Mouse (Mus musculus) splenic B cell, adult 2 months (primary cell): Measurements from ENCODE around the gene Fat2.

Experiments used
- DNase-seq: peaks from one replicate; pipeline ENCODE4 v3.0.0-alpha.2; 2011; ENCODE audit warnings: low read depth, low spot score
- H3K27me3 ChIP-seq: 2 replicates; pipeline ENCODE4 v1.6.1; 2012; ENCODE audit warnings: mild to moderate bottlenecking, low read length, moderate library complexity, mixed read lengths; ENCODE audit not compliant: control insufficient read depth, poor library complexity, insufficient read depth, severe bottlenecking
- H3K36me3 ChIP-seq: 2 replicates; pipeline ENCODE4 v1.6.1; 2012; ENCODE audit warnings: mild to moderate bottlenecking, low read length, moderate library complexity, mixed read lengths; ENCODE audit not compliant: control insufficient read depth, poor library complexity, insufficient read depth, severe bottlenecking

The Fat2 gene

DNA sequence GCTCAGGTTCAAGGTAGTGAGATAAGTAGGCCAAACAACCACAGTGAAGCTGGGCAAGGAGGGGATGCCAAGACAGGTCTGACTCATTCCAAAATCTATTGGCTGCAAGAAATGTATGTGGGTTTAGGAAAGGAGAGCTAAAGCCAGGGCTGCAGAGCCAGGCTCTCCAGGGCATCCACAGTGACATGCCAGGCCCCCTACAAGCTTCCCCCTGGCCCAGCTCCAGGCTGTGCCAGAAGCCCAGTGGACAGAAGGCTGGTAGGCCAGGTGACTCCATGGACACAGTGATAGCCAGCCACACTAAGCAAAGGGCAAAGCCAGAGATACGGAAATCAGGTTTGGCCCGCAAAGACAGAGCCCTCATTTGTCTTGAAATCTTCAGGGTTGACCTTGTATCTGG, 20.5 kb upstream of the Fat2 start:
- DNase-seq = no peak
- no peaks in the 10 kb centered on the region; the same call in 1 of the 2 replicates for H3K27me3 ChIP-seq
- H3K36me3 ChIP-seq = no peaks in the 10 kb centered on the region

DNA sequence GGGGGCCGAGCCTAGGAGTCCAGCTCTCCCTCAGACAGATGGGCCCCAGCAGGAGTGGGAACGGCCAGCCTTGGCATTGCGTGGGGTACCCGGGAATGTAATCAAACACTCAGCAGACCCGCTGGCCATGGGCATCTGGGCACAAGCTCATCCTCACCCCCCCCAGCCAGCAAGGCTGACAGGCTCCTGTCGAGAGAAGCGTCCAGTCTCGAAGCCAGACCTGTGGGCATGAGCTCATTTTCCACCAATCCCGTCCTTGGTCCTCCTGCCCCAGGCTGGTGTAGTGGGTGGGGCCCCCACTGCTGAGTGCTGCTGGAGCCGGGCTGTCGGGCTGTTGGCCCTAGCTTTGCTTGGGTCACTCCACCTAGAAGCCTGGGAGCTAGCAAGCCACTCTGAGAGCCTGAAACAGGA, 5.6 kb upstream of the Fat2 start:
- Histone ChIP-seq H3K36me3 (no peaks in the 10 kb centered on the region), H3K27me3 (no peaks in the 10 kb centered on the region)
- DNase-seq = no peak

GRCm38 (mm10) chr11:55340789-55341188, 4.4 kb upstream of the Fat2 start:
- DNase-seq = no peak
- Histone ChIP-seq H3K27me3 (no peaks in the 10 kb centered on the region), H3K36me3 (no peaks in the 10 kb centered on the region)

DNA sequence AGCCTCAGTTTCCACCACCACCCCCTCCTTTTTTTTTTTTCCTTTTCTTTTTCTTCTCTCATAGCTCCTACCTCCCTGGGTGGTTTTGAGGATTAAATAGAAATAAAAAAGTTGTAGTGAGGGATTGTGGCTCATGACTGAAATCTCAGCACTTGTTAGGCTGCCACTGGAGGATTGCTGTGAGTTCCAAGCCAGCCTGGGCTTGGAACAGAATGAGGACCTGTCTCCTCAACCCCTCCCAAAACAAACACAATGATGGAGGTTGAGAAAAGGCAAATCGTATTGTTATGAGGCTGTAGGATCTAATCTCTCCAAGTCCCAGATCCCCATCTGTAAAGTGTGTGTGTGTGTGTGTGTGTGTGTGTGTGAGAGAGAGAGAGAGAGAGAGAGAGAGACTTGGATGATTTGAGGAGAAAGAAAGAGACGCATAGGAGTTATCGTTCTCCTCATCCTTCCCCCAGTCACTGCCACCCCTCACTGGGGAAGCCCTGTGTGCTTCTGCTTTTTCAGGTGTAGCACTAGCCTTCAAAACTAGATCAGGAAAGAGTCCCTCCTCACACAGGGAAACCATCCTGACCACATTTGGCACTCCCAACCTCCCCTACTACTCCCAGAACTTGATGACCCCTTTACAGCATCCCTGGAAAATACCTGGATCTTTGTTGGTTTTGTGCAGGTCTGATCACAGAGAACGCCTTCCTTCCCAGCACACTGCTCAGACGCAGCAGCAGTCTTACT, 837 bp upstream of the Fat2 start:
- Histone ChIP-seq H3K27me3 (no peaks in the 10 kb centered on the region), H3K36me3 (no peaks in the 10 kb centered on the region)
- DNase-seq = no peak

GRCm38 (mm10) chr11:55335314-55336076, 869 bp downstream of the Fat2 start:
- DNase-seq = no peak
- Histone ChIP-seq H3K27me3 (no peaks in the 10 kb centered on the region), H3K36me3 (no peaks in the 10 kb centered on the region)

DNA sequence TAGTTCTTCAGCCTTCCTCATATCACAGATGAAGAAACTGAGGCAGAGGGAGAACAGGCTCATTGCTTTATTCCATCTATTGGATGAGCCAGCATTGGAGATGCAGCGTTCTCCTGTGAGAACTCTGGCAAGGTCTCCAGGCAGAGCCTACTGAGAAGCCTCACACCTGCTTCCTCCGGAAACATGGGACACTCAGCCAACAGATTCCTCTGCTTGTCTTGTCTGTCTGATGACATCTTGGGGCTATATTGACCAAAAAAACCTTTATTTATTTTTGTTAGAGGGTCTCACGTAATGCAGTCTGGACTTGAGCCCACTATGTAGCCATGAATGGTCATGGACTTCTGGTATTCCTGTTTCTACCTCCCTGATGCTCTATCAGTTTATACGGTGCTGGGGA, 1.8 kb downstream of the Fat2 start:
- no peak for DNase-seq
- no peaks in the 10 kb centered on the region for H3K27me3 ChIP-seq
- no peaks in the 10 kb centered on the region for H3K36me3 ChIP-seq

DNA sequence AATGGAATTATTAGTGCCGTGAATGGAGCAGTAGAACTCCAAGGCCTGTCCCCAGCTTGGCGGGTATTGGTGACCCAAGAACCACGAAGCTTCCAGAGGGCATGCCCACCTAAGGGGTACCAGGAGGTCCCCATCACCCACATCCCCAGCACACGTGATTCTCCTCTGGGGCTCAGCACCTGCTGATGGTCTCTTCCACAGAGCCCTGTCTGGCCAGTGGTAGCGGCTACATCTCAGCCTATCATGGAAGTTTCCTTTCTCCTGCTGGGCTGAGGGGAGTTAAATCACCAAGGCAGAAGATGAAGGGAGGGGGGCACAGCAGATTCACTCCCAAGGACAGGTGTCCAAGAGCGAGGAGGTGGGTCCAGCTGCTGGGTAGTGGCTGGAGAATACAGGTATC, 2.3 kb downstream of the Fat2 start:
- Histone ChIP-seq H3K27me3 (no peaks in the 10 kb centered on the region), H3K36me3 (no peaks in the 10 kb centered on the region)
- no peak for DNase-seq

DNA sequence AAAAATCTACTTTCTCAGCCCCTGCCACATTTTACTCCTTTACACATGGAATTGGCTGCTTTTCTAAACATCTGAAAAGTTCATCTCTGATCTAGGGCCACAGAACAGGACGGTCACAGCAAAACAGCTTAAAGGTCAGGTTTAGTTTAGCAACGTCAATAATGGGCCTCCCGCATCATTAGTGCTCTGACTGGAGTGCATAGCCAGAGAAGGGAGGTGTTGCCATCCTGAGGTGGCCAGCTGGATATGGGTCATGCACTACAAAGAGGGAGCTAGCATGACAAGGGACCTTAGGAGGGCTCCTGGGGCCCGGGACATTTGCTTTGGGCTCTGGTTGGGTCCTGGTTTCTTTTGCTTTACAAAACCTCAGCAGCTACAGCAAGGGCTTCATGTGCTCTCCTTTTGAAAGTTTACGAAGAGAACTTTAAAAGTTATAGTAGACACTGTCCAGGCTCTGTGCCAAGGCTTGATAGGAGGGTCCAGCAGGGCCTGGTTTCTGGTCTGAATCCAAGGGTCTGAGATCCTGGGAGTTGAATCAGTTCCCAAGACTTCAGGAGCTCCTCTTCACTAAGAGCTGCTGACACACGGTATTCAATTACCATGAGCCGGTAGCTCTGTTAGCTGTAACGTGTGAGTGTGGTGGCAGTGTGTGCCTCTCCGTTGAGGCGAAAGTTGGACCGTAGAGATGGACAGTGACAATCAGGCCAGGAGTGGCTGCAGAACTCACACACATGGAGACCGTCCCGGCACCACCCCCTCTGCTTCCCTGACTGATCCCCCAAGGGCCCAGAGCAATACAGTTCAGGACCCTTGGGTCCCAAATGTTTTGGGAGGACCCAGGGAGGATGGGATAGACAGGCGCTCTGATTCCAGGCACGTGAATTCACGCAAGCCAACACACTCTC, 6.2 kb downstream of the Fat2 start:
- no peak for DNase-seq
- Histone ChIP-seq H3K27me3 (no peaks in the 10 kb centered on the region), H3K36me3 (no peaks in the 10 kb centered on the region)

GRCm38 (mm10) chr11:55327558-55328409, 8.6 kb downstream of the Fat2 start:
- Histone ChIP-seq H3K36me3 (no peaks in the 10 kb centered on the region), H3K27me3 (no peaks in the 10 kb centered on the region)
- no peak for DNase-seq

DNA sequence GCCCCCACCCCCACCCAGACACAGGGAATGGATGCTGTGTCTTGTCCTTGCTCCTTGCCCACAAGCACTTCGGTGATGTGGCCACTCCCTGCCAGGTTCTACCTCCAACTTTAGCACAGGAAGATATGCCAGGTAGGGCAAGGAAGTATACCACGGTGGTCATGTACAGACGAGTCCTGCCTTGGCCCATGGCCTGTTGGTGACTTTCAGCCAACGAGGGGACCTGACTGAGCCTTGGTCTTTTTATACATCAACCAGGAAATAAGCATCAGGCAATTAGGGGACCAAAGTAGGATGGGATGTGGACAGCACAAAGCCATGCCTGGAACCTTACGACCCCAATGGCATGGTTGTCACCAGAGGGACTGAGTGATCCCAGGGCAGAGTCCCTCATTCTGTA, 9.3 kb downstream of the Fat2 start:
- DNase-seq = no peak
- no peaks in the 10 kb centered on the region for H3K27me3 ChIP-seq

DNA sequence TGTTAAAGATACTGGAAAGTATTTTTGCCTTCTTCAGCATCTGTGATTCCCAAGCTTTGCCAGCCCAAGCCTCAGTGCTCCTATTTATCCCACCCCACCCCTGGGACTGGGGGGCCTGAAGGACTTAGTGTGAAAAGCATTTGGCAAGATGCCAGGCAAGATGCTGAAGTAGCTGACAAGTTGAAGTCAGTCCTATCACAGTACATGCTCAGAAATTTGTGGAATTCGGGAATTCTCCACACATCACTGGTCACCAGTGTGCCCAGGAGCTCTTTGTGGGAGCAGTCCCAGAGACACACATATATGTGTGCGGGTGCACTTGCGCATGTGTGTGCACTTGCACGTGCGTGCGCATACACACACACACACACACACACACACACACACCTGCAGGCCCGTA, 10.2 kb downstream of the Fat2 start:
- no peaks in the 10 kb centered on the region for H3K27me3 ChIP-seq
- no peak for DNase-seq
- H3K36me3 ChIP-seq = no peaks in the 10 kb centered on the region

More for the DNA sequence above, 9.3 kb downstream of the Fat2 start:
- no peaks in the 10 kb centered on the region for H3K36me3 ChIP-seq

GRCm38 (mm10) chr11:55323854-55324253, 12.5 kb downstream of the Fat2 start:
- Histone ChIP-seq H3K36me3 (no peaks in the 10 kb centered on the region), H3K27me3 (no peaks in the 10 kb centered on the region)
- no peak for DNase-seq

DNA sequence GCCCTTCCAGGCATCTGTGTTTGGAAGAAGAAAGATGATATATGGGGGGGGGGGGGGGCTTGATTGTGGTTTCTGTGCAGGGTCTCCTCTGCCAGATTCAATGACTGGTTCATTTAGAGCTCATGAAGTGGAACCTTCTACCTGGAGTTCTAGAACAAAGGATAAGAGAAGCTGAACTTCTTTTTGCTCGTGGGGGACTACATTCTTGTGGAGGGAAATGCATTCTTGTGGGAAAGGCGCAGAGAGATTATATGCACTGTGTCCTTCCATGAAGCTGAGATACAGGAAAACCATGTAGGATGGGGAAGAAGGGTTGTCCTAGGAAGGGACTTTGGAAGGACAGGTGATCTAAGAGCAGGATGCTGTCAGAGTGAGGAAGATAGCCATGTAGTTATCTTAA, 15.4 kb downstream of the Fat2 start:
- no peak for DNase-seq
- Histone ChIP-seq H3K27me3 (no peaks in the 10 kb centered on the region), H3K36me3 (no peaks in the 10 kb centered on the region)

DNA sequence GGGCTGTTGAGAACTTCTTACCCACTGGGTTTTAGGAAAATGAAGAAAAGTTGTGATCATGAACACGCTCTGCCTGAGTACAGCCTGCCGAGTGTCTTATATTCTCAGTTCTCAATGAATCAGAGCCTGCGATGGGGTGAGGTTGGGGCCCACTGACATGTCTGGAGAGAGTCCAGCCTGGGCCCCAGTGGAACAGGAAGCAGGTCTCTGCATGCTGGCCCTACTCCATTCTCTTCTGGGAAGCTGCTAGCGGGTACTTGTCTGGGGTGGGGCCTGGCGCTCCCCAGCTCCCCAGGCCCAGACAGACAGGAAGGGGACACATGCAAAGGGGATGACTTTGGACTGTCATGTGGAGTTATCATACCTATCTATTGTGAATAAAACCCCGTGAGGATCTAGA, 20.4 kb downstream of the Fat2 start:
- no peak for DNase-seq
- no peaks in the 10 kb centered on the region for H3K27me3 ChIP-seq
- no peaks in the 10 kb centered on the region for H3K36me3 ChIP-seq
